Mouse (Mus musculus): ENCODE measurements around the gene Arfip1. TPM values are rescaled to one million over a fixed set of nuclear protein-coding genes. Genes with fewer than 3 reads are reported as not detected.

Gene Arfip1
- polyA plus RNA-seq, 1 experiment from 2014 or later, result 33.5 TPM

DNA sequence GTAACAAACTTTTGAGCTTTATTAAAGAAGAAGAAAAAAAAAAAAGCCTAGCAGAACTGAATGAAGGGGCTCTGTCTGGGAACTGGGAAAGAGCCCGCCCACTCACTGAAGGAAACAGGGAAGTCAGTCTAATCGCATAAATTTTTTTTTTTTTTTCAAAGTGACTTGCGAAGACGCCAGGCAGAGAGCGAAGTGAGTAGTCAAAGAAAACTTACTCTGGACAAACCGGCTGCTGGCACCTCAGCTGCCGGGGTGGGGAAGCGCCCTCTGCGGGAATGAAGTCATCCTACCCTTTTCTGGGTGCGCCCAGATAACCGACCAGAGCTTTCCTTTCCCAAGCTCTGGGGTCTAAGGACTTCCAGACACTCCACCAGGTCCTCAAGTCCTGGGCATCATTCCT is 101.3 kb downstream of the Arfip1 start:
- Histone ChIP-seq H3K36me3 (no peaks in the 10 kb centered on the region), H3K9me3 (no peaks in the 10 kb centered on the region), H3K27me3 (replicated peaks) (peaks cover 18% of the 10 kb centered on the region), H3K4me3 (peak overlapping the region; percentile 64), H3K4me1 (peaks cover 30% of the 10 kb centered on the region), H3K27ac (no peak overlapping the region), H3K9ac (peak overlapping the region; percentile 86; the same call in 1 of the 2 replicates), H3K4me2 (replicated peaks) (peak overlapping the region; percentile 99)
- ATAC-seq (ENCODE audit: low FRiP score, low read depth), result no peak
- 2% methylated on average over 11 of the region's 11 CpGs for WGBS

DNA sequence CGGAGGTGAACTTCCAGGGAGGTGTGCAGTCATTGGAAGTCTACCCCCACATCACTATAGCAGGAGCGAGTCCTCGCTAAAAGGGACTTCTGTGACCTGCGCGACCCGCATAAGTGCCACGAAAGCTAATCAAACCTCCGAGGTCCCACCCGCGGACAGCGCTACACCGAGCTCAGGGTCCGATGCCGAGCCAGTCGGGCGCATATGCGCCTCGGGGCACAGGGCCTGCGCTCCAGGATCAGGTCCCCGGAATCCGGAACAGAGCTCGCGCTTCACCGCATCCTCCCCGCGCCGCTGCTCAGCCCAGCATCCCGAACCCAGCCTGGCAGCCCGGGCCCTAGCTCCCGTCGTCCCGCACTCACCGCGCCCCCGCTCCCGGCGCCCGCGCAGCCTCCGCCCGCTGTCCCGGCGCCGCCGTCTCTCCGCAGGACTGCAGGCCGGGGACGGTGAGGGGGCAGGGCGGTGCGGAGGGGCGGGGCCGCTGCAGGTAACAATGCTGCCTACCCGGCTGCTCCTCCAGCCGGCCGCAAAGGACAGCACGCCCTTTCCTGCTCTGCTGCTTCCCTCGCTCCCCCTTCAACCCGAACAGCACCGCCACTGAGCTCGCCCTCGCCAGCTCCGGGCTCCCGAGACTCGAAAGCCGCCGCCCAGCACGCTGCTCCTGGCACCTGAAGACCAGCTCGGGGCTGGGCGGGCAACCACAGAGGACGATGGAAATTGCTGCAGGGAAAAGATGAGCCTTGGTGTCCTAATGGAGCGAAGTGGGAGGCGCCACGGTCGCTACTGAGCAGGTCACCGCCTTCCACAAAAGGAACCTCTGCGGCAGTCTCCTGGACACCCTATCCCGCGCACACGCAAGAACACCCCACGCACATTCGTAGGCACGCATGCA is 102.2 kb downstream of the Arfip1 start, which contains the start of gene Fhdc1:
Fhdc1 (minus strand) TSS at position 424 of the 892 bp plus-strand sequence.
- Histone ChIP-seq H3K36me3 (no peaks in the 10 kb centered on the region), H3K4me1 (peaks cover 30% of the 10 kb centered on the region), H3K9ac (peak within 1 kb of the TSS; percentile 86), H3K4me3 (peak within 1 kb of the TSS; percentile 64), H3K27me3 (replicated peaks) (peaks cover 18% of the 10 kb centered on the region), H3K27ac (peak within 1 kb of the TSS; percentile 47; the same call in 1 of the 2 replicates), H3K9me3 (no peaks in the 10 kb centered on the region), H3K4me2 (replicated peaks) (peak within 1 kb of the TSS; percentile 99)
- under 1% methylated on average over 82 of the region's 82 CpGs for WGBS
- peak; percentile 78 for ATAC-seq (ENCODE audit: low FRiP score, low read depth)

DNA sequence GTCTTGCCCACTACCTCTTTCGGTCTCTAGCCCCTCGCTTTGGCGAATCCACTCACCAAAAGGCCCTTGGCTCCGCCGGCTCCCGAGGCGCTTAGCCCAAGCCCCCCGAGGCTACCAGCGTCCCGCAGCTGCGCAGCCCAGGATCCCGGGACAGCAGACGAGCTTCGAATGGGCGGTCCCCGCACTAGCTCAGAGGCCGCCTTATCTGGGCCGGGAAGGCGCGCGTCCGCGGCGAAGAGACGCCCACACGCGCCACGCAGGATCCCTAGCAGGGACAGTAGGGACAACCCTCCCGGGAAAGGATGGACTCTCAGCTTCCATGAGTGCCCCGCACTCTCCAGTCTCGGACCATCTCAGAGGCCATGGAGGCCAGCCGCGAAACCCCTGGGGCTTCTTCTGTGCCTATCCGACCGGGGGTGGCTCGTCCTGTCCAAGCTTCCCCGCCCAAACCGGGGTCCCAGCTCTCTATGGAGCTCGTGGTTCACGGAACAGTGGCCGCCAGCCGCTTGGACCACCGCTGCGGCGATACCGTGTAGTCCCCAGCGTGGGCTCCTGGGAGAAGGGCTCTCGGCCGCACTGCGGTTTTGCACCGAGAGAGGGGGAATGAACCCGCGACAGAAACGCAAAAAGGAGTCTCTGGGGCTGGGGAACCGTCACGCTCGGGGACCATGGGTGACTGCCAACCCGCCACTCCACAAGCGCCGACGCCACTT is 103.0 kb downstream of the Arfip1 start:
- H3K4me2 ChIP-seq (replicated peaks), result peak overlapping the region; percentile 99
- H3K9me3 ChIP-seq, result no peaks in the 10 kb centered on the region
- under 1% methylated on average over 61 of the region's 61 CpGs for WGBS
- no peak overlapping the region for H3K27ac ChIP-seq
- peak; percentile 49 for ATAC-seq (ENCODE audit: low FRiP score, low read depth)
- H3K4me1 ChIP-seq, result peaks cover 30% of the 10 kb centered on the region
- H3K36me3 ChIP-seq, result no peaks in the 10 kb centered on the region
- peak overlapping the region; percentile 86 for H3K9ac ChIP-seq
- H3K27me3 ChIP-seq (replicated peaks), result peaks cover 18% of the 10 kb centered on the region
- peak overlapping the region; percentile 64 for H3K4me3 ChIP-seq

DNA sequence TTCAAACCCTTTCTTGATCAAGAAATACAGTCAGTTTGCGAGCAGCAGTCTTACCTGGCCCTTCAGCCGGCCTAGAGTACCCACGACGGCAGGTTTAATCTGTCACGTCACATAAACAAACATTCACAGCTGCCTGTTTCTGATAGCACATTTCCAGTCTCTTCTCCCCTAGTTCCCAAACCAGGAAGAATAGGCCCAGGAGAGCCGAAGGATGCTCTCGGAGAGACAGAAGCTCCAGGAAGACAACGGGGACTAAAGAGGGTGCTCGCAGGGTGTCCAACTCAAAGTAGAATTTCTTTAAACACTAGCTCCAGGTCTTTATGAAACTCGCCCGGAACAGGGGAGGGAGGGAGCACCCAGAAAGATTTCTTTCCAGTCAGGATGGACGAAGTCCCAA is 103.5 kb downstream of the Arfip1 start:
- Histone ChIP-seq H3K4me3 (peak overlapping the region; percentile 64), H3K27me3 (replicated peaks) (peaks cover 18% of the 10 kb centered on the region), H3K27ac (no peak overlapping the region), H3K9ac (peak overlapping the region; percentile 86), H3K4me2 (replicated peaks) (peak overlapping the region; percentile 99), H3K4me1 (peaks cover 30% of the 10 kb centered on the region), H3K36me3 (no peaks in the 10 kb centered on the region), H3K9me3 (no peaks in the 10 kb centered on the region)
- WGBS, result 2% methylated on average over 12 of the region's 12 CpGs
- ATAC-seq (ENCODE audit: low FRiP score, low read depth), result no peak

DNA sequence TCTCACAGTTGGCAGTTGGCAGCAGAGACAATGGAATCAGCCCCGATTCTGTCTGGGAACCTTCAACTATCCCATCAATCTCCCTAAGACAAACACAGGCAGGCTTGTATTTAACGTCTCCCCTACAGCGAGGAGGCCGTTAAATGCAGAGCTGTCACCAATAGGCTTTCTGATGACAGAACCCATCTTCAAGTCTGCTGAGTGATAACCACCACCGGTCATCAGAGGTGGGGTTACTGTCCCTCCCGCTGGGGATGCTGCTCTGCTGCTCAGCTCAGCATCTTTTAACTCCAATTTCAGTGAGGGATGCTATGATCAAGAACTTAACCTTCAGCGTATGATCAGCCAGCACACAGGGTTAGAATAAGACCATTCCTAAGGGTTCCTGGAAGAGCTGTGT is 104.2 kb downstream of the Arfip1 start:
- H3K36me3 ChIP-seq, result no peaks in the 10 kb centered on the region
- peaks cover 34% of the 10 kb centered on the region for H3K4me1 ChIP-seq
- WGBS, result 3% methylated on average over 7 of the region's 7 CpGs
- ATAC-seq (ENCODE audit: low FRiP score, low read depth), result peak; percentile 31; the same call in 1 of the 2 replicates
- peak overlapping the region; percentile 99 for H3K4me2 ChIP-seq (replicated peaks)
- H3K27ac ChIP-seq, result no peak overlapping the region
- H3K27me3 ChIP-seq (replicated peaks), result peaks cover 18% of the 10 kb centered on the region
- H3K9ac ChIP-seq, result no peak overlapping the region
- no peak overlapping the region for H3K4me3 ChIP-seq
- H3K9me3 ChIP-seq, result no peaks in the 10 kb centered on the region

DNA sequence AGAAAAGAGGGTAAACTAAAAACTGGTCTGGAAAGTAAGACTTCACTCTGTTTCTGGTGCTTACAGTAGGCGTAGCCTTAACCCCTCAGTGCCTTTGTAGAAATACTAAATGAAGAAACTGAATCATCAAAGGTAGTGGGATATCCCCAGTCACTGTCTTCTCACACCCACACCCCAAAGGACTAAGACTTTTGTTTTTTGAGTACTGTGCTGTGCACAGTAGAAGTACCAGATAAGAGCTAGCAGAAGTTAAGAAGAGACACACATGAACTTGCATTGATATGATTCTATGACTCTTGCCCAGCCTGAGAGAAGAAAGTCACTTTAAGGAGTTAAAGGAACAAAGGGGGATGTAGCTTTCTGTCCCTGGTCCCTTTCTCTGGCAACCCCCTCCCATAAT is 104.9 kb downstream of the Arfip1 start:
- peaks cover 18% of the 10 kb centered on the region for H3K27me3 ChIP-seq (replicated peaks)
- peaks cover 34% of the 10 kb centered on the region for H3K4me1 ChIP-seq
- no peaks in the 10 kb centered on the region for H3K9me3 ChIP-seq
- H3K4me2 ChIP-seq (replicated peaks), result 0 out of 2 replicates have a peak overlapping the region, but pooled peaks have one; percentile 99
- H3K36me3 ChIP-seq, result no peaks in the 10 kb centered on the region
- no peak for ATAC-seq (ENCODE audit: low FRiP score, low read depth)
- no peak overlapping the region for H3K4me3 ChIP-seq
- 71% methylated on average over 1 of the region's 1 CpGs for WGBS
- H3K9ac ChIP-seq, result no peak overlapping the region
- no peak overlapping the region for H3K27ac ChIP-seq

DNA sequence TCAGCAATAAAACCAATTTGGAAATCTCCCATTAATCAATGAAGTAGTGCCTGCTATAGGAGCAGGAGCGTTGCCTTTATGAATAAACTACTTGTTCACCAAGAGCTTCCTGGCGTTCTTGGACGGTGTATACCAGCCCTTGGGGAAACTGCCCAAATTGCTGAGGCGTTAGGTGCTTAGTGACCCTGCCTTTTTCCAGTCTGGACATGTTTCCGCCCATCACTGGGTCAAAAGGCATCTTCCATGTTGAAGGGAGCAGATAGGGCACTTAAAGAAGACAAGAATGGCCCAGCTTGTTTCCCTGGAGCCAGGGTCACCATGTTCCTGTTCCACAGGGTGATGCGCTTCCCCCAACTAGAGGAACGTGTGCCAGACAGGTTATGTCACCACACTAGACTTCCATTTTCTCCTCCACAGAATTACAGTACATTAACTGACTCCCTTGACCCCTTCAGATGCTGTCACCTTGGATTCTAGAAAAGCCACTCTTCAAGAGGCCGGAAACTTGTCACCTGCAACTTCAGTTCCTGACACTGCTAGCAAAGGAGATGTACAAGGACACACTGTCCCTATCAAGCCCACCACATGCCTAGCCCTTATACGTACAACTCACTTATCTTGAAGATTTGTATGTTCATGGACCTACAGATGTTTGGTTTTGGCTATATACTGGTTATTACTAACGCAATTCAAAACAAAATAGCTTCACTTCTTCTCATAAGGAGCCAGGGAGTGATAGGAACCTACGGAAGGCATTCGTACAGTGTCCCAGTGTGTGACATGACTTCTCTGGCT is 107.2 kb downstream of the Arfip1 start:
- Histone ChIP-seq H3K27ac (no peak overlapping the region), H3K4me2 (replicated peaks) (no peak overlapping the region), H3K27me3 (replicated peaks) (peaks cover 14% of the 10 kb centered on the region), H3K4me3 (no peak overlapping the region), H3K9me3 (no peaks in the 10 kb centered on the region), H3K36me3 (no peaks in the 10 kb centered on the region), H3K9ac (no peak overlapping the region), H3K4me1 (peaks cover 26% of the 10 kb centered on the region)
- WGBS, result 89% methylated on average over 12 of the region's 12 CpGs
- no peak for ATAC-seq (ENCODE audit: low FRiP score, low read depth)

DNA sequence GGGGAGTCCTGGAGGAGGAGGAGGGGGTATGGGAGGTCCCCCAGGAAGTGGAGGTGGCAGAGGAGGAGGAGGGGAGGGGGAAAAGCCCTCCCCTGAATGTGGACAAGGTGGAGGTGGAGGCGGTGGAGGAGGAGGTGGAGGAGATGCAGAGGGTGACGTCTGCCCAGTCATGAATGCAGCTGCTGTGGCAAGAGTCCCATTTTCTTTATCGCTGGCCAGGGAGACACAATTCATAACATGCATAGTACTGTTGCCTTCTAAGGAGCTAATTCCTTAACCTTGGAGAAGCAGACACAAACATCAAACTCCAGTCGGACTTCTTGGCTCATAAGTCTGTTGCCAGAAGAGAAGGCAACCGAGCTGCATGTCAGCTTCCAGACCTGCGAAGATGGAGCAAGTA is 108.0 kb downstream of the Arfip1 start:
- no peak for ATAC-seq (ENCODE audit: low FRiP score, low read depth)
- Histone ChIP-seq H3K27me3 (replicated peaks) (peaks cover 14% of the 10 kb centered on the region), H3K4me3 (no peak overlapping the region), H3K36me3 (no peaks in the 10 kb centered on the region), H3K4me1 (peaks cover 18% of the 10 kb centered on the region), H3K9ac (no peak overlapping the region), H3K27ac (no peak overlapping the region), H3K9me3 (no peaks in the 10 kb centered on the region), H3K4me2 (replicated peaks) (no peak overlapping the region)
- WGBS, result 90% methylated on average over 6 of the region's 6 CpGs

DNA sequence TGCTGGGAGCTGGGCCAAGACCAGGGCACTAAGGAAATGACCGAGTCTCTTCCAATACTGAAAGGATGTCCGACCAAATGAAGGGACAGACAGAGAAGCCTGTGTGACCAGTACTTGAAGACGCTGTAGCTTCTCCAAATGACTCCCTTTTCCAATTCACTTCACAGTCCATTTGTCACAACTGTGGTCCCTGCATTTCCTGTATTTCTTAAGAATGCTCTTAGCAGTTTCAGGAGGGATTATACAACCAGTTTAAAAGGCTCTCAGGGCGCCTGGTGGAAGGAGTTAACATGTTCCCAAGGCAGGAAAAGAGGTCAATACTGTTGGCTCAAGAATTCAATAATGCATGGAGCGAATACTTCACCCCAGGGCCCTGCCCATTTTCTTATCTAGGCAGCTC is 109.5 kb downstream of the Arfip1 start:
- no peak overlapping the region for H3K9ac ChIP-seq
- no peaks in the 10 kb centered on the region for H3K9me3 ChIP-seq
- peaks cover 4% of the 10 kb centered on the region for H3K4me1 ChIP-seq
- peaks cover under 1% of the 10 kb centered on the region for H3K27me3 ChIP-seq (replicated peaks)
- no peak overlapping the region for H3K4me3 ChIP-seq
- H3K36me3 ChIP-seq, result no peaks in the 10 kb centered on the region
- no peak for ATAC-seq (ENCODE audit: low FRiP score, low read depth)
- no peak overlapping the region for H3K27ac ChIP-seq
- H3K4me2 ChIP-seq (replicated peaks), result no peak overlapping the region
- WGBS, result 75% methylated on average over 5 of the region's 5 CpGs

DNA sequence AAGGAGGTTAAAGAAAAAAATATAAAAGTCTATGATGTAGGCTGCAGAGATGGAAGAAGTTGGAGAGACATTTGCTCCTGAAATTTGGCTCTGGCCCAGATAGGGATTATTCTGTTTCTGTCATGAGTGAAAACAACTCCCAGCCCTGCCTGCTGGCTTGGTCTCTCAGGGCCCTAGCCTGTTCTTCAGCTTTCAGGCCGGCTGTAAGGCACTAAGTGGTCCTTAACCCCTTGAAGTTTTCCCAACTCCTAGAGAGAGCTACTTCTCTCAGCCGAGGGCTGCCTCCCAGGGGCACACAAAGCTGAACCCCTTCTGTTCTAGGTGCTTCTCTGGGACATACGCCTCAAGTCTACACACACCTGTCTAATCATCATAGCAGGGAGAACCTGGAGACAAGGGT is 109.9 kb downstream of the Arfip1 start:
- H3K4me2 ChIP-seq (replicated peaks), result no peak overlapping the region
- H3K27ac ChIP-seq, result no peak overlapping the region
- ATAC-seq (ENCODE audit: low FRiP score, low read depth), result no peak
- no peaks in the 10 kb centered on the region for H3K9me3 ChIP-seq
- H3K4me1 ChIP-seq, result peaks cover 3% of the 10 kb centered on the region; the same call in 1 of the 2 replicates
- H3K9ac ChIP-seq, result no peak overlapping the region
- no peaks in the 10 kb centered on the region for H3K36me3 ChIP-seq
- H3K4me3 ChIP-seq, result no peak overlapping the region
- WGBS, result 62% methylated on average over 3 of the region's 3 CpGs
- H3K27me3 ChIP-seq (replicated peaks), result no peaks in the 10 kb centered on the region

DNA sequence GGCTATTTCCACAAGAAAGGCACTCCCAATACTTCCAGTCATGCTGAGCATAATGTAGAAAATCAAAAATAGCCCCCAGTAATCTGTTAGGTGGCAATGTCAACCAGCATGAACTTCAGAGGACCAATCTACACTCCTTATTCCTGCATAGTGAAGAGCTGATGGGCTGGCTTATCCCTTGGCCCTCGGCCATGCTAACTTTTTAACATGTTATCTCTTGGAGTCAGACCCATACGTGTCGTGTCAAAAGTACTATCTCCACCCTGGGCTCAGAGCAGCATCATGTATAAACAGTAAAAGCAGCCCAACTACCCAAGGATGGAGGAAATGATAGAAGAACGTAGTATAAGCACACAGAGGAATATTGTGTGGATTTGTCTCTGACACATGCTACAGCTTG is 111.3 kb downstream of the Arfip1 start:
- H3K27ac ChIP-seq, result no peak overlapping the region
- ATAC-seq (ENCODE audit: low FRiP score, low read depth), result no peak
- H3K4me2 ChIP-seq (replicated peaks), result no peak overlapping the region
- WGBS, result 90% methylated on average over 4 of the region's 4 CpGs
- no peaks in the 10 kb centered on the region for H3K9me3 ChIP-seq
- no peak overlapping the region for H3K4me3 ChIP-seq
- H3K27me3 ChIP-seq (replicated peaks), result no peaks in the 10 kb centered on the region
- H3K36me3 ChIP-seq, result no peaks in the 10 kb centered on the region
- H3K9ac ChIP-seq, result no peak overlapping the region
- H3K4me1 ChIP-seq, result peaks cover 3% of the 10 kb centered on the region; the same call in 1 of the 2 replicates

DNA sequence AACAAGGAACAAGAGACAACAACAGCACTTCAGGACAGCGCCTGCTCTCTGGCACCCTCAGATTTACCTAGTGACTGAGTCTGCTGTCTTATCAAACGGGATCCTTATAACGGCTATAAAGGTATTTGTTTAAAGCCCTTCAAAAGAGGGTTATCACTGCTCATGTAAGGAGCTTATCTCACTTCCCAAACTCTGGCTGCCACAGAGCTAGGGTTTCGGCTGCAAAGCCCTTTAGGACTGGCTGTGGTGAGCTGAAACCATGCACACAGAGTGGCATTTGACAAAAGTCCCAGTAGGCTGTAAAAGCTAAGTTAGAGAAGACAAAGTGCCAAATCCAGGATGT is 114.3 kb downstream of the Arfip1 start:
- H3K9ac ChIP-seq, result no peak overlapping the region
- H3K4me3 ChIP-seq, result no peak overlapping the region
- 47% methylated on average over 4 of the region's 4 CpGs for WGBS
- no peak overlapping the region for H3K27ac ChIP-seq
- no peak for ATAC-seq (ENCODE audit: low FRiP score, low read depth)
- H3K4me1 ChIP-seq, result no peaks in the 10 kb centered on the region
- H3K9me3 ChIP-seq, result no peaks in the 10 kb centered on the region
- no peak overlapping the region for H3K4me2 ChIP-seq (replicated peaks)
- H3K27me3 ChIP-seq (replicated peaks), result no peaks in the 10 kb centered on the region
- H3K36me3 ChIP-seq, result no peaks in the 10 kb centered on the region

Measured in neural tube, embryonic 12.5 days (tissue).